Mouse (Mus musculus) brain, embryonic 14.5 days (tissue): ENCODE measurements around the gene Ldlrap1.

Experiments
- CTCF ChIP-seq: fragments of 200-500 bp; IDR thresholded peaks from 2 replicates; pipeline ENCODE4 v1.5.1; 2012; ENCODE audit warnings: inconsistent platforms, mild to moderate bottlenecking, moderate library complexity, borderline replicate concordance; ENCODE audit not compliant: insufficient read depth, insufficient read length; ENCODE audit errors: extremely low read depth
- POLR2A ChIP-seq: fragments of 200-500 bp; IDR thresholded peaks from 2 replicates; pipeline ENCODE4 v1.6.1; 2012; ENCODE audit warnings: mild to moderate bottlenecking, inconsistent platforms, borderline replicate concordance; ENCODE audit not compliant: poor library complexity, insufficient read depth, insufficient read length, severe bottlenecking; ENCODE audit errors: extremely low read depth

GRCm38 (mm10) chr4:134739530-134739929, 28.3 kb downstream of the Ldlrap1 start:
- no peak for TF ChIP-seq POLR2A
- TF ChIP-seq CTCF, result no peak
